Mouse (Mus musculus) left cerebral cortex, postnatal 14 days (tissue): ENCODE data around the gene Ndnf. TPM values are rescaled to one million over a fixed set of nuclear protein-coding genes. Genes with fewer than 3 reads are reported as not detected.

Source experiments
- DNase-seq, 2 experiments: peaks; one replicate each; pipeline ENCODE4 v3.0.0; 2021 to 2022; ENCODE audit warnings: low spot score in 2 of 2, mixed read lengths in 1 of 2
- intact Hi-C: fragments of 180-260 bp; cut with DNase I; formaldehyde crosslinking; loops from one replicate; pipeline ENCODE4 v1.15.1; 2025
- total RNA-seq, 2 experiments: library from RNA; stranded (reverse); gene quantifications; 2 replicates each; pipeline ENCODE4 v1.2.3; 2021

Ndnf gene
- total RNA-seq, 2 experiments from 2014 or later = 15.8 to 23.1 TPM

DNA sequence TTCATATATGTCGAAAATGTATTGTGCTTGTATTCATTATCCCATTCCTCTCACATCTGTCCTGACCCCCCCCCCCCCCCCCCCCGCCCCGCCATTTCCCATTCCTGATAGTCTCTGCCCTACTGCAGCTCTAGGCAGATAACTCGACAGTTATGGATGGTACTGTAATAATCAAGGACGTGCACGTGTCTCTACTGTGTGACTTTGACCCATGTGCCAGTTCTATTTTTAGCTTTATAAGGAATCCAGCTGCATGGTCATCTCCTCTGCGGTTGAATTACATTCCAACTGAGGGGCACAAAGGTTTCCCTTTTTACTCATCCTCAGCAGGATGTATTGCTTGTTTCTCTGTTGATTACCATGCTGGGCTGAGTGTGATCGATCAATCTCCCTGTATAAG lies 68.1 kb downstream of the Ndnf start:
- intact Hi-C loops = no loop called here

DNA sequence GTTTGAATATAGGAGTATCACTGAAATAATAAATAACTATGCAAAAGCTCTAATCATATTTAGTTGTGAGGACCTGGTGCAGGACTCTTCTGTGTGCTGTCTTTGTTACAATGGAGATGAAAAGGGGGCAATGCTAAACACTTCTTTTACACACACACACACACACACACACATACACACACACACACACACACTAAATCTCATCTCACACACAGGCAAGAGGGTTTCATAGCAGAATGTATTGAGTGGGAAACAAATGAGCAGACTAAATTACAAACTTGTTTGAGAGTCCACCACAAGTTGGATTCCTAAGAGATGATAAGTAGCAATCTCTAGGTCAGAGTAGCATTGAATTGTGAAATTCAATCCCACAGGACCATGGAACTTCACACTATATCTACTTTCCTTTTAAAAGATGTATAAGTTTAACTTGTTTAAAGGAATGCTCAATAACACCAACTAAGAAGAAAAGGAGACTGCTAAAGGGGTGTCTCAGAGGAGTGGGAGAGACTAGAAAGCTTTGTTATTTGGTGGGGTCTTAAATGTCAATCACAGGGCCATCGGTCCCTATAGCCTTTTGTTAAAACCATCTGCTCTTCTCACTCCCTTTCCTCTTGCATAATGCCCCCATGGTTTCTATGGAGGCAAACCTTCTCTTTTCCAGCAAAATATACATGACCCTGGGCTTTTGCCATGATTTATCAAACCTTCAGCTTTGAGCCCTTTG lies 71.9 kb downstream of the Ndnf start:
- DNase-seq = no peak
- intact Hi-C loops = no loop called here

More for the DNA sequence above, 68.1 kb downstream of the Ndnf start:
- no peak for DNase-seq

DNA sequence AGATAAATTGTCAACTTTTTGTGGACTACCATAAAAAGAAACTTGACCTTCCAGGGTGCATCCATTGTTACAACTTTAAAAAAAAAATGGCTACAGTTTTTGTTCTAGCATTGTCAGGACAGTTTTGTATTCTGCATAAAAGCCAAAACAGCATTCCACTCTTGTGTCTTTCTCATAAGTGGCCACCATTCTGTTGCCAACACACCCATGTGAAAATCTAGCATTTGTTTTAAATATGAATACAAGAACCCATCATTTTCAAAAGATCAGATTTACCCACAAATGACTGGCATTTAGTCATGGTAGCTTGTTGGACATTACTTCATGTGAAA lies 72.4 kb downstream of the Ndnf start:
- DNase-seq = no peak
- intact Hi-C loops = no loop called here

DNA sequence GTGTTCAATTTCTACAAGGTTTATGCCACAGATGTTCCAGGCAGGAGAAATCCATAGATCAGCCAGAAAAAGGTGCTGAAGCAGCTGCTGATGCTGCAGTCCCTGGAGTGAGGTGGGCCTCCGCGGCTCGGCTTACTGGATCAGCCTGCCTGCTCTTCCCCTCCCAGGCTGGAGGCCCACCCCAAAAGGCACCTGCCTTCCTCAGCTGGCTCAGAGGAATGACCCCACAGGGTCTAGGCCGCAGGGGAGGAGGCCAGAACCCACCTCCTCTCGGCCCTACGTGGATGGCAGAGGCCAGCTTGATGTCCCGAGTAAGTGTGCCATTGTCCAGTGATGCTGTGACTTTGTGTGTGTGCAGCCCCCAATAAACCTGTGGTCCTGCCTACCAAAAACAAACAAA lies 86.8 kb downstream of the Ndnf start:
- intact Hi-C loops = no loop called here
- no peak for DNase-seq

DNA sequence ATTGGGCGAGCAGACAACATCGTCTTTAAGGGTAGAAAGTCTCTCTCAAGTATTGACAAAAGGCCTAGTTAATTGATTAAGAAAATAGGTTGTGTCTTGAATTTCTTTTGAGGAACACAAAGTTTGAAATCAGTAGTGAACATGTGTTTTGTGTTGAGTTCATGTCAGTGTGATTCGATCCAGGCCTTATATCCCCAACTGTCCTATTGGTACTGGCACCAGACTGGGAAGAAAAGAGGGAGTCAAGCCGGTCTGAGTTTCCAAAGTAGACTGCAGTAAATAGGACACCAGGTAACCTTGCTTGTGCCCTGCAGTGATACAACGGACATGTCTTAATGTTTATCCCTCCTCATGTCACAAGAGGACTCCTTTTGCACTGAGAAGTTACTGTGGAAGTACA lies 87.8 kb downstream of the Ndnf start:
- intact Hi-C loops = no loop called here
- DNase-seq = no peak

DNA sequence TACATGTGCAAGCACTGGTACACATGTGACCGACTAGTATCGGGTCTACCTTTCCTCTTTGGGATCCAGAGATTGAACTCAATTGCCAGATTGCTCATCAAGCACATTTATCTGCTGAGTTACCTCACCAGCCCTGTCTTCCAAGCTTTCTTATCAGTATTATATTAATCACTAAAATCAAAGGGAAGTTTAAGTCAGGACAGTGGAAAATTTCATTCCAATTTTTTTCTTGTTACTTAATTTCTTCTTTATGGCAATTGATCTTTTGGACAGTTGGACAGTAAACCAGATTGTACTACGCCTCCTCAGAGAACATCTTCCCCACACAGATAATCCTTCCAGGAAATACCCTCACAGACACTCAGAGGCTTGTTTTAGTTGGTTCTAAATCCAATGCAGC lies 88.7 kb downstream of the Ndnf start:
- intact Hi-C loops = no loop called here
- DNase-seq = no peak

Other genes starting within 250 kb of the Ndnf start
- gene Tnip3, start 146.3 kb upstream of the Ndnf start, total RNA-seq = not detected
- 1 to 10 TPM; 2.8 to 3.5 TPM for gene Prdm5, start 107.4 kb downstream of the Ndnf start, total RNA-seq